Mouse (Mus musculus) cerebellum, adult (tissue): ENCODE measurements around the gene Slc25a44.
A peak's percentile ranks its signal among the peaks of the same experiment; 100 is the strongest.
"Not testable (repeated sequence)": the region's sequence is repeated elsewhere in the genome, so short reads cannot be mapped to it uniquely, and the experiment has no call there.

Experiments
- ATAC-seq: cut with Nextera tagmentation; 2 replicates; pipeline ENCODE4 v1.9.2; 2017; ENCODE audit warnings: mild to moderate bottlenecking, moderate library complexity, mixed read lengths; ENCODE audit not compliant: insufficient number of reproducible peaks, low FRiP score, low TSS enrichment

Slc25a44 gene

GRCm38 (mm10) chr3:88375750-88376626, 49.0 kb downstream of the Slc25a44 start:
- not testable (repeated sequence) for ATAC-seq

GRCm38 (mm10) chr3:88372643-88373042, 52.3 kb downstream of the Slc25a44 start, which contains the start of gene Bglap3:
Gene Bglap3, minus strand, starts transcription at chr3:88372743.
- not testable (repeated sequence) for ATAC-seq

GRCm38 (mm10) chr3:88368511-88368910, 56.4 kb downstream of the Slc25a44 start:
- ATAC-seq, result not testable (repeated sequence)

- not testable (repeated sequence) for ATAC-seq
Observed at GRCm38 (mm10) chr3:88367517-88367916, 57.4 kb downstream of the Slc25a44 start.

- not testable (repeated sequence) for ATAC-seq
Observed at GRCm38 (mm10) chr3:88366830-88367428, 58.0 kb downstream of the Slc25a44 start.

- ATAC-seq, result no peak
Observed at GRCm38 (mm10) chr3:88365705-88366361, 59.1 kb downstream of the Slc25a44 start.

- ATAC-seq, result no peak
Observed at GRCm38 (mm10) chr3:88364337-88364736, 60.6 kb downstream of the Slc25a44 start, which contains the start of gene Paqr6. Gene Paqr6, plus strand, starts transcription at chr3:88364584.

- ATAC-seq, result peak; percentile 47; the same call in 1 of the 2 replicates
Observed at GRCm38 (mm10) chr3:88363700-88364099, 61.2 kb downstream of the Slc25a44 start.

- 0 out of 2 replicates have a peak, but pooled peaks have one; percentile 26 for ATAC-seq
Observed at GRCm38 (mm10) chr3:88361612-88362313, 63.2 kb downstream of the Slc25a44 start.

GRCm38 (mm10) chr3:88361096-88361495, 63.8 kb downstream of the Slc25a44 start:
- ATAC-seq, result no peak
